Mouse (Mus musculus): Measurements from ENCODE around the gene Kcnc4. TPM values are rescaled to one million over a fixed set of nuclear protein-coding genes. Genes with fewer than 3 reads are reported as not detected.

Kcnc4 gene
- polyA plus RNA-seq, 2 experiments: not detected

DNA sequence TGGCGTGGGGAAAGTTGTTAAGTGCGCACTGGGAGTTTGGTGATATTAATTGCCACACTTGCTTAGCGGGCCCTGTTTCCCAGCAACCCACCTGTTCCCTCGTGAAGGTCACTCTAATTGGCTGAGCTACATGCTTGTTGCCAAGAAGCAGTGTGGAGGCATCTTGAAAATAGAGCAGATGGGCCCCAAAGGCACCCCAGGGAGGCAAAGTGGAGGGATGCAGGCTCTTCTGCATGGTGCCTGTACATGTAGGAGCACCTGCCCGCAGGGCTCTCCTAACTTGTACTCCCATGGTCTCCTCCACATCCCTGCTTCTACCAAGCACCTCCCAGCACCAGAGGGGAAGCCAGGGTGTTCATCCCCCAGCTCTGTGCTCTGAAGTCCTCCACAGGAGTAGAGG lies 15.5 kb downstream of the Kcnc4 start:
- ATAC-seq (ENCODE audit: insufficient read depth): no peak
- Histone ChIP-seq H3K36me3 (replicated peaks; ENCODE audit: control insufficient read depth, insufficient read depth, low read depth) (no peaks in the 10 kb centered on the region), H3K4me1 (replicated peaks; ENCODE audit: control insufficient read depth in 2 of 2, insufficient read depth in 2 of 2, low read length in 1 of 2) (no peaks in the 10 kb centered on the region), H3K4me2 (ENCODE audit: low read depth) (no peak overlapping the region), H3K4me3 (ENCODE audit: insufficient read depth in 1 of 2, low read depth in 2 of 2, low read length in 2 of 2) (no peak overlapping the region), H3K9ac (replicated peaks) (no peak overlapping the region), H3K9me3 (ENCODE audit: control insufficient read depth, low read length) (no peaks in the 10 kb centered on the region), H3K27me3 (ENCODE audit: control insufficient read depth, insufficient read depth, low read length) (no peaks in the 10 kb centered on the region), H3K27ac (no peak overlapping the region)
- WGBS (ENCODE audit: insufficient replicate concordance): 56% methylated on average over 5 of the region's 5 CpGs
- TF ChIP-seq EP300 (IDR thresholded peaks at IDR 0.05; ENCODE audit: low read depth) (no peak), CTCF (IDR thresholded peaks at IDR 0.05; ENCODE audit: low read depth) (no peak)
- no peak for DNase-seq (ENCODE audit: low read depth in 3 of 3, low spot score in 3 of 3)

DNA sequence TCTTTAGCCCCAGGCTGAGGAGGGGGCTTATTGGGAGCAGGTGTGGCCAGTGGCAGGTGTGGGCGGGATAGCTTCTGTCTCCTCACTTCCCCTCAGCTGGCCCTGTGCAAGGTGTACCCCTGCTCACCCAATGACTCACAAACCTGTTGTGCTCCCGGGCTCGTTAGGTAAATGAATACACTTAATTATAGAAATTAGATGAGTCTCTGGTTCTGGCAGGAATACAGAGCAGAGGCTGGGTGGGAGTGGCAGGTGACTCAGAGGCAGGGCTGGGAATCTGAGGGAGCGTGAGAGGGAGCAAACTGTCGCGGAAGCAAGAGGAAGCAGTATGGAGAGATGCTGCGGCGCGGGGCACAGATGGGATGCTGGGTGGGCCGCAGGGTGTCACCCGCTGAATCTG lies 17.2 kb downstream of the Kcnc4 start:
- H3K4me1 ChIP-seq (replicated peaks; ENCODE audit: control insufficient read depth in 2 of 2, insufficient read depth in 2 of 2, low read length in 1 of 2): no peaks in the 10 kb centered on the region
- H3K27ac ChIP-seq: no peak overlapping the region
- H3K9me3 ChIP-seq (ENCODE audit: control insufficient read depth, low read length): no peaks in the 10 kb centered on the region
- H3K9ac ChIP-seq (replicated peaks): no peak overlapping the region
- no peak overlapping the region for H3K4me2 ChIP-seq (ENCODE audit: low read depth)
- no peaks in the 10 kb centered on the region for H3K27me3 ChIP-seq (ENCODE audit: control insufficient read depth, insufficient read depth, low read length)
- DNase-seq (ENCODE audit: low read depth in 3 of 3, low spot score in 3 of 3) (no peak), ATAC-seq (ENCODE audit: insufficient read depth) (no peak)
- H3K4me3 ChIP-seq (ENCODE audit: insufficient read depth in 1 of 2, low read depth in 2 of 2, low read length in 2 of 2): no peak overlapping the region
- 75% methylated on average over 11 of the region's 11 CpGs for WGBS (ENCODE audit: insufficient replicate concordance)
- no peaks in the 10 kb centered on the region for H3K36me3 ChIP-seq (replicated peaks; ENCODE audit: control insufficient read depth, insufficient read depth, low read depth)
- TF ChIP-seq CTCF (IDR thresholded peaks at IDR 0.05; ENCODE audit: low read depth) (no peak), EP300 (IDR thresholded peaks at IDR 0.05; ENCODE audit: low read depth) (no peak)

DNA sequence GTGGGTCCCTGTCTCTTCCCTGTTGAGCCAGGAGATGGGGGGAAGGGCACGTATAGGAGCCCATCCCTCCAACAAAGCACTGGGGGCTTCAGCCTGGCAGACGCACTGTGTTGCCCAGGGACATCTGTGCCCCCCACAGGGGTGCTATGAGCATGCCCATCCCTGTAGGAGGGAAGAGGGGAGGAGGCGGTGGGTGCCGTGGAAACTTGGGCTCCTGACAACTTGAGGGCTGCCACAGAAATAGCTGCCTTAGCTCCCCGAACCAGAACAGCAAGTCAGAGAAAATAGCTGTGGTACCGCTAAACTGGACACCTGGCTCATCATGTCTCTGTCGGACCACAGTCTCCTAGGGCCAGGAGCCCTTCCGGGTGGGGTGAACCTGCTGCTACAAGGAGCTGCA lies 18.0 kb downstream of the Kcnc4 start:
- Histone ChIP-seq H3K4me2 (ENCODE audit: low read depth) (no peak overlapping the region), H3K9me3 (ENCODE audit: control insufficient read depth, low read length) (no peaks in the 10 kb centered on the region), H3K4me1 (replicated peaks; ENCODE audit: control insufficient read depth in 2 of 2, insufficient read depth in 2 of 2, low read length in 1 of 2) (no peaks in the 10 kb centered on the region), H3K36me3 (replicated peaks; ENCODE audit: control insufficient read depth, insufficient read depth, low read depth) (no peaks in the 10 kb centered on the region), H3K9ac (replicated peaks) (no peak overlapping the region), H3K4me3 (ENCODE audit: insufficient read depth in 1 of 2, low read depth in 2 of 2, low read length in 2 of 2) (no peak overlapping the region), H3K27ac (no peak overlapping the region), H3K27me3 (ENCODE audit: control insufficient read depth, insufficient read depth, low read length) (no peaks in the 10 kb centered on the region)
- ATAC-seq (ENCODE audit: insufficient read depth) (no peak), DNase-seq (ENCODE audit: low read depth in 3 of 3, low spot score in 3 of 3) (no peak)
- TF ChIP-seq CTCF (IDR thresholded peaks at IDR 0.05; ENCODE audit: low read depth) (no peak), EP300 (IDR thresholded peaks at IDR 0.05; ENCODE audit: low read depth) (no peak)
- 63% methylated on average over 8 of the region's 8 CpGs for WGBS (ENCODE audit: insufficient replicate concordance)

DNA sequence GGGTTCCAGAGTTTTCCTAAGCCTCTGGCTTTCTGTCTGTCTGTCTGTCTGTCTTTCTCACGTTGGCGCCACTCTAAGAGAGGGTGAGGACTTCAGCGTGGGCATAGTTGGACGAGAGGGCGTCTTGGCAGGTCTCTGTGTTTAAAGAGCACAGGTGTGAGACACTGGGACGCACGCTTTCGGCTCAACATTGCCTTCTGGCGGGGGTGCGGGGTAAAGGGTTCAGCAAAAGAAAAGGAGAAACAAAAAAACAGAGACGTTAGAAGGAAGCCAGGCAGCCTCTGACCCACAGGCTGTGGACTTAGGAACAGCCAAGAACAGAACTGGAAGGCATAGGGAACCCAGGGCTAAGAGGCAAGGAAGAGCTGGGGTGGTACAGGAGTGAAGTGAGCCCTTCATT lies 20.1 kb downstream of the Kcnc4 start:
- ATAC-seq (ENCODE audit: insufficient read depth) (no peak), DNase-seq (ENCODE audit: low read depth in 3 of 3, low spot score in 3 of 3) (no peak)
- Histone ChIP-seq H3K4me3 (ENCODE audit: insufficient read depth in 1 of 2, low read depth in 2 of 2, low read length in 2 of 2) (no peak overlapping the region), H3K27me3 (ENCODE audit: control insufficient read depth, insufficient read depth, low read length) (no peaks in the 10 kb centered on the region), H3K4me2 (ENCODE audit: low read depth) (no peak overlapping the region), H3K9ac (replicated peaks) (no peak overlapping the region), H3K36me3 (replicated peaks; ENCODE audit: control insufficient read depth, insufficient read depth, low read depth) (no peaks in the 10 kb centered on the region), H3K27ac (no peak overlapping the region), H3K9me3 (ENCODE audit: control insufficient read depth, low read length) (no peaks in the 10 kb centered on the region), H3K4me1 (replicated peaks; ENCODE audit: control insufficient read depth in 2 of 2, insufficient read depth in 2 of 2, low read length in 1 of 2) (no peaks in the 10 kb centered on the region)
- whole genome bisulfite sequencing (ENCODE audit: insufficient replicate concordance): 66% methylated on average over 11 of the region's 11 CpGs
- TF ChIP-seq EP300 (IDR thresholded peaks at IDR 0.05; ENCODE audit: low read depth) (no peak), CTCF (IDR thresholded peaks at IDR 0.05; ENCODE audit: low read depth) (no peak)

DNA sequence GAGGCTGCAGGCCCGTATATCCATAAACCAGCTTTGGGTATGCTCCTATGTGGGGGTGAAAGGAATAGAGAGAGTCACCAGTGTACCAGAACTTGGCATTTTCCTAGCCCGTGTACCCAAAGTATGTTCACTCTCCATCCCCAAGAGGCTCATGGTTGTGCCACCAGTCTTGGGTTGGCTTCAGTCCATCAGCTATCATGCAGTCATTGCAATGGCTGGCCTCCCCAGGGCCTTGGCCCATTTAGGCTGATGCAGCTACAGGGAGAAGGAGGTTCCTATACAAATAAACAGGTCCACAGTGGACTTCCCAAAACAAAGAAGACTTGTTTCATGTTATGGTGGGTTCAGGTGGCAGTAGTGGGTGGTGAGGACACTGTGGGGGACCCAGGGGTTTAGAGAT lies 21.7 kb downstream of the Kcnc4 start:
- TF ChIP-seq CTCF (IDR thresholded peaks at IDR 0.05; ENCODE audit: low read depth) (no peak), EP300 (IDR thresholded peaks at IDR 0.05; ENCODE audit: low read depth) (no peak)
- Histone ChIP-seq H3K27ac (no peak overlapping the region), H3K4me1 (replicated peaks; ENCODE audit: control insufficient read depth in 2 of 2, insufficient read depth in 2 of 2, low read length in 1 of 2) (no peaks in the 10 kb centered on the region), H3K4me2 (ENCODE audit: low read depth) (no peak overlapping the region), H3K4me3 (ENCODE audit: insufficient read depth in 1 of 2, low read depth in 2 of 2, low read length in 2 of 2) (no peak overlapping the region), H3K9ac (replicated peaks) (no peak overlapping the region), H3K9me3 (ENCODE audit: control insufficient read depth, low read length) (no peaks in the 10 kb centered on the region), H3K27me3 (ENCODE audit: control insufficient read depth, insufficient read depth, low read length) (no peaks in the 10 kb centered on the region), H3K36me3 (replicated peaks; ENCODE audit: control insufficient read depth, insufficient read depth, low read depth) (no peaks in the 10 kb centered on the region)
- 68% methylated on average over 2 of the region's 2 CpGs for WGBS (ENCODE audit: insufficient replicate concordance)
- DNase-seq (ENCODE audit: low read depth in 3 of 3, low spot score in 3 of 3): no peak
- no peak for ATAC-seq (ENCODE audit: insufficient read depth)
